Mouse (Mus musculus) neural tube, postnatal 0 days (tissue): ENCODE measurements around the gene Tmprss11d. TPM values are rescaled to one million over a fixed set of nuclear protein-coding genes. Genes with fewer than 3 reads are reported as not detected.

Experiments
- polyA plus RNA-seq: library from polyadenylated mRNA; unstranded; fragments of >200 nt; fragmentation: Nextera tagmentation; extraction: Ambion mirVana; gene quantifications from 2 replicates; pipeline ENCODE4 v1.2.1, GENCODE M21; 2015

Gene Tmprss11d
- polyA plus RNA-seq = 0.10 TPM in 1 of 2 replicates, not detected in the other

DNA sequence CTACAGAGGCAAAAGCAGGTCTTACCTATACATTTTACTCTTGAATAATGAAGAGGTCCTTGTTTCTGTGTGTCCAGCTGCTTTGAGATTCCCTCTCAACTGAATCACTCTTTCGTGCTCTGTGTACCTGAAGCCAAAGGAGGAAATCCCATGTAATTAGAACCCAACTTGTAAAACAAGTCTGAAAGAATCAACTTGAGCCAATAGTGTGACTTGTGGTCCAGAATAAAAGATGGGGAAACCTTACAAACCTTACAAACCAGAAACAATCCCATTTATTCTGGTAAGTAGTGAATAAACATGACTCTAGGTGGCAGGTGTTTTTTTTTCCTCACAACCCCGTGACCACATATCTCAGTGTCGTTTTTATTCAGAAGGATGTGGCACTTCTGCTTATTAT lies at the start of gene Tmprss11d:
Gene Tmprss11d (minus strand): TSS at position 101 of the 400 bp plus-strand sequence.

DNA sequence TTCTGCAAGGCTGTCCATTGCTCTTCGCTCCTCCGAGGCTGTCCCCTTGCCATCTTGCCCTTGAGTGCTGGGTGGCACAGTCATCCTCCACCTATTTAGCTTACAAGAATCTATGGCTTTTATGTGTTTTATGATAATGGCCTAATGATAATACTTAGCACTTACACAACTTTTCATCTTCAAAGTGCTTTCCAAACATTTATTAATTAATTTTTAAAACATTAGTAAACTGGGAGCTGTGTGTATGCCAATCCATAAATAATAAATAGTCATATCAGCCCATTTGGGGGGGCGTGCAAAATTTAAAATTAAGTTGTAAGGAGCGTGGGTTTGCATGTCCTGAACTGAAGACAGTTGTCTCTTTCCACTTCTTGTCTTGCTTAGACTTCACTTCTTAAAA lies 84.0 kb downstream of the Tmprss11d start, which contains the start of gene Tmprss11c:
Gene Tmprss11c (minus strand): TSS at position 101 of the 400 bp plus-strand sequence.

Other genes with a start within 250 kb of the Tmprss11d start
- 6.3 and 7.7 TPM in 2 replicates for gene Uba6, start 200.6 kb downstream of the Tmprss11d start, polyA plus RNA-seq
- not detected in 2 replicates for gene Gnrhr, start 175.5 kb downstream of the Tmprss11d start, polyA plus RNA-seq
- gene Tmprss11c, start 84.1 kb downstream of the Tmprss11d start, polyA plus RNA-seq = 0.12 TPM in 1 of 2 replicates, not detected in the other
- gene Tmprss11a, start 95.6 kb upstream of the Tmprss11d start, polyA plus RNA-seq = not detected in 2 replicates
- not detected in 2 replicates for gene Tmprss11g, start 145.2 kb upstream of the Tmprss11d start, polyA plus RNA-seq